Mouse (Mus musculus) limb, embryonic 10.5 days (tissue): ENCODE data around the gene Zc3h13. TPM values are rescaled to one million over a fixed set of nuclear protein-coding genes. Genes with fewer than 3 reads are reported as not detected.

Experiments
- DNase-seq: peaks from one replicate; pipeline ENCODE4 v3.0.0-alpha.2; 2017; ENCODE audit warnings: low spot score
- H3K27ac ChIP-seq: fragments of 300-500 bp; sonication (generic); 2 replicates; pipeline ENCODE4 v1.5.1; 2016; ENCODE audit warnings: mild to moderate bottlenecking
- H3K27me3 ChIP-seq: fragments of 300-500 bp; sonication (generic); 2 replicates; pipeline ENCODE4 v1.6.1; 2016; ENCODE audit warnings: low read depth, mild to moderate bottlenecking; ENCODE audit not compliant: poor library complexity, severe bottlenecking
- H3K36me3 ChIP-seq: fragments of 300-500 bp; sonication (generic); 2 replicates; pipeline ENCODE4 v1.6.1; 2016; ENCODE audit warnings: mild to moderate bottlenecking, moderate library complexity
- H3K4me1 ChIP-seq: fragments of 300-500 bp; sonication (generic); 2 replicates; pipeline ENCODE4 v1.6.1; 2016
- H3K4me3 ChIP-seq: fragments of 300-500 bp; sonication (generic); 2 replicates; pipeline ENCODE4 v1.5.1; 2016; ENCODE audit warnings: mild to moderate bottlenecking, moderate library complexity
- H3K9me3 ChIP-seq: fragments of 300-500 bp; sonication (generic); replicated peaks from 2 replicates; pipeline ENCODE4 v1.6.1; 2016; ENCODE audit warnings: mild to moderate bottlenecking
- WGBS: fragments of 180-500 bp; shearing (Covaris S2); methylation state at CpG from one replicate; pipeline ENCODE4 v1.1.7; 2016; 5-methylcytosine and 5-hydroxymethylcytosine counted together
- polyA plus RNA-seq: library from polyadenylated mRNA; unstranded; fragments of >200 nt; fragmentation: Nextera tagmentation; extraction: Ambion mirVana; gene quantifications from 2 replicates; pipeline ENCODE4 v1.2.1, GENCODE M21; 2016

The Zc3h13 gene
- 34.0 and 38.9 TPM in 2 replicates for polyA plus RNA-seq

DNA sequence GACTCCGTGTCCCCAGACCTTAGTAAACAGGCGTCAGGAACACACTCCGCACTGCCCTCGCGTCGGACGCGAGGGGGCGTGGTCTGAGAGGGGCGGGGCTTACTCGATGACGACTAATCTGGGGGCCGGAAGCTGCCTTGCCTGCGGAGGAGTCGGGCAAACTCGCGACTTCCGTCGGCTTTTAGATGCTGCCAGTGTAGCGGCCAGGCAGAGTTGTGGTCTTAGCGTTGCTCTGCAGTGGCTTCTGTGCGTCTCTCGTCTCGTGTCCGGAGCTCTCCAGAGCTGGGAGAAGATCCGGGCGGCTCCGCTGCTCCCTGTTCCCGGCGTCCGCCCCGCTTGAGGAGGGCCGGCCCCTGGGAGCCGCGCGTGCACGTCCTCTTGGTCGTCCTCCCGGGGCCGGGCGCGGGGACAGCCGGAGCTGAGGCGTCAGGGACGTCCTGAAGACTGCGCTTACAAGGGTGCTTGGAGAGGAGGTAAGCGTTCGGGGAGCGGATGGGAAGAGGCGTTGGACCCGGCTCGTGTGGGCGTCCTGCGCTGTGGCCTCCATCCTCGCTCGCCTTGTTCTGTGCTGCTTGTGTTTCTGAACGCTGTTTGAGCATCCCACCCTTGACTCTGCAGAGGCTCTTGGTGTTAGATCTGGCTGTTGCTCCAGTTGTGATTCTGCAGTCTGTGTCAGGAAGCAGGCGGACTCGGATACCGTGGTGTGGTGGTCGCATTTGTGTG lies at the start of gene Zc3h13:
TSS of gene Zc3h13 (plus strand) at position 181 of the 723 bp plus-strand sequence.
- H3K4me3 ChIP-seq = peak within 1 kb of the TSS; percentile 80
- no peaks in the 10 kb centered on the region for H3K9me3 ChIP-seq
- WGBS = under 1% methylated on average over 61 of the region's 61 CpGs
- H3K36me3 ChIP-seq = no peaks in the 10 kb centered on the region
- peaks cover 14% of the 10 kb centered on the region for H3K4me1 ChIP-seq
- H3K27me3 ChIP-seq = no peaks in the 10 kb centered on the region
- peak; percentile 97 for DNase-seq
- peak within 1 kb of the TSS; percentile 85 for H3K27ac ChIP-seq

- Histone ChIP-seq H3K4me3 (no peak overlapping the region), H3K9me3 (no peaks in the 10 kb centered on the region), H3K27ac (no peak overlapping the region), H3K36me3 (no peaks in the 10 kb centered on the region), H3K27me3 (no peaks in the 10 kb centered on the region), H3K4me1 (no peaks in the 10 kb centered on the region)
- 88% methylated on average over 8 of the region's 8 CpGs for WGBS
- no peak for DNase-seq
Observed at GRCm38 (mm10) chr14:75235552-75235951, 48.6 kb upstream of the Zc3h13 start.

DNA sequence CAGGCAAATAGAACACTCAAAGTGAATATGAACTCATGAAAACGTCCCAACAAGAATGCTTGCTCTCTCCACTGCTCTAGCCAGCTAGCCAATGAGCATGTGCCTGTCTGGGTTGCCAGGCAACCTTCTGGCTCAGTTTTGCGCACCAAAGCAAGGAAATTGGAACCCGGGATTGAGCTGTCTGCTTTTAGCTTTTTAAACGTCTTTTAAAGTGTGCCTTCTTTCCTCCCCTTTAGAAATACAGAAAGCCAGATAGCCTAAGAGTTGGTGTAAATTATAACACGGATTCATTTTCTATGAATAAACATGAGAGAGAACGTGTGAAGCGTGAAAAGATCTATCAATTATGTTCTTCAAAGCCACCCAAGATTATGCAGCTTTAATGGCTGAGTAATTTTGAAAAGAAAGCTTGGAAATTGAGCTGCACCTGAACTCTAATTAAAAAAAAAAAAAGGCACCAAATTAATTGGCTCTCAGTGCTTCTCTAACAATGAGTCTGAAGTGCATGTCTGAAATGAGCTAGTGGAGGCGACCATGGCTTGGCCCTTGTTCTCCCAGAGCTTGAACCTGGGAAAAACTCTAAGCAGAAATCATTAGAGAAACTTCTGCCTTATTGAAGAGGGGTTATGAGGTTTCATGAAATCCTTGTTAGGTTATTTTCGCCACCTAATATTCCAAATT lies 48.1 kb upstream of the Zc3h13 start:
- Histone ChIP-seq H3K27ac (no peak overlapping the region), H3K27me3 (no peaks in the 10 kb centered on the region), H3K4me3 (no peak overlapping the region), H3K9me3 (no peaks in the 10 kb centered on the region), H3K36me3 (no peaks in the 10 kb centered on the region), H3K4me1 (no peaks in the 10 kb centered on the region)
- 69% methylated on average over 9 of the region's 9 CpGs for WGBS
- DNase-seq = no peak

- no peaks in the 10 kb centered on the region for H3K4me1 ChIP-seq
- no peak for DNase-seq
- no peak overlapping the region for H3K4me3 ChIP-seq
- no peaks in the 10 kb centered on the region for H3K27me3 ChIP-seq
- H3K9me3 ChIP-seq = no peaks in the 10 kb centered on the region
- H3K27ac ChIP-seq = no peak overlapping the region
- no peaks in the 10 kb centered on the region for H3K36me3 ChIP-seq
- WGBS = 87% methylated on average over 4 of the region's 4 CpGs
Observed at GRCm38 (mm10) chr14:75236636-75237003, 47.6 kb upstream of the Zc3h13 start.

GRCm38 (mm10) chr14:75237096-75237495 lies 47.1 kb upstream of the Zc3h13 start:
- no peaks in the 10 kb centered on the region for H3K9me3 ChIP-seq
- H3K27ac ChIP-seq = no peak overlapping the region
- DNase-seq = no peak
- H3K36me3 ChIP-seq = no peaks in the 10 kb centered on the region
- no peaks in the 10 kb centered on the region for H3K27me3 ChIP-seq
- H3K4me3 ChIP-seq = no peak overlapping the region
- no peaks in the 10 kb centered on the region for H3K4me1 ChIP-seq
- WGBS = 90% methylated on average over 8 of the region's 8 CpGs

DNA sequence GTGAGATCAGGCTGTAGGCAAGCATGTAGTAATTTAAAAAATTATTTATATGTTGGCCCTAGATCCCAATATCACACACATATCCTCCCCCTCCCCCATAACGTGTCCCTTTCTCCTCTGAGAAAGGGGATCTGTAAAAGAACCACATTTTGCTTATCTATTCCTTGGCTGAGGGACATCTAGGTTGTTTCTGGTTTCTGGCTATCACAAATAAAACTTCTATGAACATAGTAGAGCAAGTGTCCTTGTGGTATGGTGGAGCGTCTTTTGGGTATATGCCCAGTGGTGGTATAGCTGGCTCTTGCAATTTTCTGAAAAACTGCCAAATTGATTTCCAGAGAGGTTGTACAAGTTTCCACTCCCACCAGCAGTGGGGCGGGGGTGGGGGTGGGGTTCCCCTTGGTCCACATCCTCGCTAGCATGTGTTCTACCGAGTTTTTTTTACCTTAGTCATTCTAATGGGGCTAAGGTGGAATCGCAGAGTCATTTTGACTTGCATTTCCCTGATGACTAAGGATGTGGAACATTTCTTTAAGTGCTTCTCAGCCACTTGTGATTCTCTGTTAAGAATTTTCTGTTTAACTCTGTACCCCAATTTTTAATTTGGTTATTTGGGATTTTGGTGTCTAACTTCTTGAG lies 46.0 kb upstream of the Zc3h13 start:
- no peak overlapping the region for H3K27ac ChIP-seq
- DNase-seq = no peak
- H3K36me3 ChIP-seq = no peaks in the 10 kb centered on the region
- 89% methylated on average over 6 of the region's 6 CpGs for WGBS
- no peaks in the 10 kb centered on the region for H3K27me3 ChIP-seq
- H3K4me1 ChIP-seq = no peaks in the 10 kb centered on the region
- H3K4me3 ChIP-seq = no peak overlapping the region
- no peaks in the 10 kb centered on the region for H3K9me3 ChIP-seq

DNA sequence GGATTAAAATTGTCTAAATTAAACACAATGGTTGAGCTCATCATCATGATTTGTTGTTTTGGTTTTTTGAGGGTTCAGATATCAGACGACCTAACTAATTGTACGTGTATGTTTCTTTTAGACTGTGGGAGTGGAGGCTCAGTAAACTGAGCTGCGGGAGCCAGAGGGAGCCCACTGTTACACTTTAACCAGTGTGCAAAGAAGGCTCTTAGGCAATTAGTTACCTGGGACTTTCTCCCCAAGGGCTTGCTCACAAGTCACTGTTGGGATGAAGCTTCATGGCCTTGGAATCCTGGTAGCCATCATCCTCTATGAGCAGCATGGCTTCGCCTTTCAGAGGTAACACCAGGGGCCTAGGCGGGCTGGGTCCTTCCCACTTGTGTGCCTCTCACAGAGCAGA lies 42.1 kb upstream of the Zc3h13 start, which contains the start of gene Cpb2:
TSS of gene Cpb2 (plus strand) at position 201 of the 400 bp plus-strand sequence.
- Histone ChIP-seq H3K36me3 (no peaks in the 10 kb centered on the region), H3K27me3 (no peaks in the 10 kb centered on the region), H3K27ac (no peak within 1 kb of the TSS), H3K4me3 (no peak within 1 kb of the TSS), H3K9me3 (no peaks in the 10 kb centered on the region), H3K4me1 (no peaks in the 10 kb centered on the region)
- WGBS = 88% methylated on average over 5 of the region's 5 CpGs
- no peak for DNase-seq

DNA sequence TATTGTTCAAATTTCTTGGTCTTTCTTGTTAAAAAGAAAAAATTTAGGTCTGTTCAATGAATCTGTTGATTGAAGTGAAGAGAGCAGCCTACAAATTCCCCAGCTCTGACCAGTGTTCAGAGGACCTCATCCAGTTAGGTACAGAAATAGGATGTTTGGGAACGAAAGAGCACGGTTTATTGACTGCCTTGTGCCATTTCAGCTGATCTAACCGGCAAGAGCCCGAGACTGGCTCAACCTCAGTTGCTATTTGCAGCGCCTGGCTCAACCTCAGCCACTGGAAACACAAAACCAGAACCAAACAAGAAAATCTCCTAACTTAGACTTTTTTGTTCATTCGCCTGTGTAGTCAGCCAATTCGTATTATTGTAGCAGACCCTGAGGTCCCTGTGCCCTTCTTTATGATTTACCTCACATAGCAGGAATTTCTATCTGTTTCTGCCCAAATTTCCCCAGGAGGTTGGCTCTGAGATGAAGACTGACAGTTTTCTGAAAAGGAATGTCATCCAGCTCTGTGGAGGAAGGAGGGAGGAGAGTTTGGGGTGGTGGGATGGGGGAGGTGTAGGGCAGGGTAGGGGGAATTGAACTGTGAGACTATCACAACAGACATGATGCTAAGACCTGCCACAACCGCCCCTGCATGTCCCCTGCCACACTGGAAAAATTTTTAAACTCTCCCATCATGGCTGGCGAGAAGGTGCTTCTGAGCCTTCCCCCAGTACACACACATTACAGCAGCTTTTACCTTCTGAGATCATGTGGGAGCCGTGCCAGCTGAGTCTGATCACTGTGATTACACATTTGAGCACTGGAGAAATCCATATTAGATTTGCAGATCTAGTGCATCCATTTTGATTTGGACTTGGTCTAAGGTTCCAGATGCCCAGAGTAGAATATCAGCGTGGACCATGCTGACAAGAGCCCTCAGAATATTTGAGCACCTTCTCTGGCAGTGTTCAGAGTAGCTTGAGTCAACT lies 37.9 kb upstream of the Zc3h13 start:
- no peak for DNase-seq
- no peaks in the 10 kb centered on the region for H3K9me3 ChIP-seq
- WGBS = 87% methylated on average over 11 of the region's 11 CpGs
- H3K27me3 ChIP-seq = no peaks in the 10 kb centered on the region
- no peaks in the 10 kb centered on the region for H3K36me3 ChIP-seq
- no peaks in the 10 kb centered on the region for H3K4me1 ChIP-seq
- no peak overlapping the region for H3K4me3 ChIP-seq
- H3K27ac ChIP-seq = no peak overlapping the region

GRCm38 (mm10) chr14:75250432-75250831 lies 33.7 kb upstream of the Zc3h13 start:
- WGBS = 86% methylated on average over 3 of the region's 3 CpGs

DNA sequence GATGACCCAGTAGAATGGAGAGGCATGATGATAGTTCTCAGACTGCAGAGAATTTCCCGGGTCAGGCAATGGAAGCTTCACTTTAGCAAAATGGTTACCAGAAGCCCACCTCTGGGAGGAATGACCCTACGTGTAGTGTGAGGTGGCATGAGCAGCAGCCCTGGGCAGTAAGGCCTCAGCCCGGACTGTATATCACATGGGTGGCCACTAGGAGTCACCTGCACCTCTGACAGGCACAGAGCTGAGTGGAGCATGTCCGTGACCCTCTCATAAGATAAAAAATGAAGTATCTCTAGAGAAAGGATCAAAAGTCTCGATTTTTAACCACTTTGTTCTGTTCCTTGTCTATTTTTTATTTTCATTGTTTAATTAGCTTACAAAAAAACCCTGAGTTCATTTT lies 27.7 kb upstream of the Zc3h13 start:
- no peaks in the 10 kb centered on the region for H3K27me3 ChIP-seq
- WGBS = 49% methylated on average over 5 of the region's 5 CpGs
- H3K9me3 ChIP-seq = no peaks in the 10 kb centered on the region
- no peak overlapping the region for H3K4me3 ChIP-seq
- DNase-seq = no peak
- no peaks in the 10 kb centered on the region for H3K36me3 ChIP-seq
- no peaks in the 10 kb centered on the region for H3K4me1 ChIP-seq
- H3K27ac ChIP-seq = no peak overlapping the region

More at GRCm38 (mm10) chr14:75250432-75250831, 33.7 kb upstream of the Zc3h13 start:
- no peak overlapping the region for H3K4me3 ChIP-seq
- H3K4me1 ChIP-seq = no peaks in the 10 kb centered on the region
- H3K27ac ChIP-seq = no peak overlapping the region
- no peaks in the 10 kb centered on the region for H3K27me3 ChIP-seq
- H3K9me3 ChIP-seq = no peaks in the 10 kb centered on the region
- no peak for DNase-seq
- H3K36me3 ChIP-seq = no peaks in the 10 kb centered on the region

GRCm38 (mm10) chr14:75269531-75269930 lies 14.6 kb upstream of the Zc3h13 start:
- Histone ChIP-seq H3K27ac (no peak overlapping the region), H3K27me3 (no peaks in the 10 kb centered on the region), H3K4me1 (no peaks in the 10 kb centered on the region), H3K4me3 (no peak overlapping the region), H3K9me3 (no peaks in the 10 kb centered on the region), H3K36me3 (no peaks in the 10 kb centered on the region)
- no peak for DNase-seq
- WGBS = 91% methylated on average over 5 of the region's 5 CpGs

DNA sequence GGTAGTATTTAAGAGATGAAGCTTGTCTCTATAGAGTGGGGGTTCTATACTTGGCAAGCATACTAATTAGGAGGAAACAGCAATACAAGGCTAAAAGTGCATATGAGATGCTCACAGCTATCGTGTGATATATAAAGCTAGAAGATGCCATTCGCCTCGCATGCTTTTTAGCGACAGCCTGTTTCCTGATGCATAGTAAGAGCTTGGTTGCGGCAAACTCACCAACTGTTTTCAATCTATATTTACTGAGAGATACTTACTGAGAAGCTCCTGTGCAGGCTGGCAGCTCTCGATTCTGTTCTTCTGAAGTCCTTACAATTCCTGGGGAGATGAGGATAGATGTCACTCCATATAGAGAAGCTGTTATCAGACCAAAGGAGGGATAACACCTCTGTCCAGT lies 4.5 kb upstream of the Zc3h13 start:
- H3K27ac ChIP-seq = no peak overlapping the region
- no peak overlapping the region for H3K4me3 ChIP-seq
- no peaks in the 10 kb centered on the region for H3K9me3 ChIP-seq
- no peak for DNase-seq
- no peaks in the 10 kb centered on the region for H3K27me3 ChIP-seq
- no peaks in the 10 kb centered on the region for H3K36me3 ChIP-seq
- peaks cover 6% of the 10 kb centered on the region for H3K4me1 ChIP-seq
- WGBS = 88% methylated on average over 6 of the region's 6 CpGs
